Mouse (Mus musculus) liver, embryonic 14.5 days (tissue): ENCODE results near the gene Gbx1.

Source experiments
- CTCF ChIP-seq: IDR thresholded peaks from 2 replicates; pipeline ENCODE4 v1.5.1; 2016; ENCODE audit warnings: antibody characterized with exemption, low read depth, control low read depth
- EP300 ChIP-seq: IDR thresholded peaks from 2 replicates; pipeline ENCODE4 v1.6.1; 2016; ENCODE audit warnings: antibody characterized with exemption, low read depth

DNA sequence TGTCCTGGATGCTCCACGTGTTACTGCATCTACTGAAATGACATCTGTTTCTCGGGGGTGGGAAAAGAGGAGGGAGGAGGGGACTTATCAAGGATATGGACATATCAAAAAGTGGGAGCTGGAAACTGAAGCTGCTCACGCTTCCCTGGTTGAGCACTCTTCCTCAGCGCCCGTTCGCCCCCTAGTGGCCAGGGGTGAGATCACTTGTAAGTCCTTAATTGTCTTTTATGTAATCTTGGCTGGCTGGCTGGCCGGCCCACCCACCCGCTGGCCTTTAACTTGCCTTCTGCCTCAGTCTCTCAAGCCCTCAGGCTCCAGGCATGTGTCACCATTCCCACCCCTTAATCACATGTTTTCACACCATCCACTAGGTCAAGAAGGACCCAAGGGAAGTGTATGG lies 40.9 kb downstream of the Gbx1 start:
- no peak for TF ChIP-seq EP300
- TF ChIP-seq CTCF, result peak; percentile 96
